Mouse (Mus musculus) bone marrow macrophage, adult 2 months (primary cell): ENCODE measurements around the gene Zbtb24. TPM values are rescaled to one million over a fixed set of nuclear protein-coding genes. Genes with fewer than 3 reads are reported as not detected.
"Not testable (repeated sequence)": the region's sequence is repeated elsewhere in the genome, so short reads cannot be mapped to it uniquely, and the experiment has no call there.

Experiments used
- H3K27ac ChIP-seq: 2 replicates; pipeline ENCODE4 v1.5.1; 2012; ENCODE audit warnings: low read depth, low read length; ENCODE audit not compliant: insufficient read depth
- H3K4me1 ChIP-seq: 2 replicates; pipeline ENCODE4 v1.6.1; 2012; ENCODE audit warnings: low read length; ENCODE audit not compliant: control insufficient read depth, insufficient read depth
- H3K4me3 ChIP-seq: 2 replicates; pipeline ENCODE4 v1.5.1; 2012; ENCODE audit warnings: mild to moderate bottlenecking, low read length, moderate library complexity; ENCODE audit not compliant: insufficient read depth
- CTCF ChIP-seq: IDR thresholded peaks from 2 replicates; pipeline ENCODE4 v1.5.1; 2012; ENCODE audit warnings: low read depth, mild to moderate bottlenecking, low read length, moderate library complexity
- POLR2A ChIP-seq: IDR thresholded peaks from 2 replicates; pipeline ENCODE4 v1.6.1; 2012; ENCODE audit warnings: mild to moderate bottlenecking, low read depth, low read length, borderline replicate concordance
- polyA plus RNA-seq: library from polyadenylated mRNA; stranded (reverse); fragments of >200 nt; gene quantifications from 2 replicates; pipeline ENCODE4 v1.2.4, GENCODE M21; 2012; ENCODE audit not compliant: missing spikeins, insufficient read depth, insufficient read length

The Zbtb24 gene
- polyA plus RNA-seq, result 11.8 and 13.4 TPM in 2 replicates

GRCm38 (mm10) chr10:41450137-41450670 is at the start of gene Zbtb24:
Gene Zbtb24 (plus strand): TSS chr10:41450383.
- TF ChIP-seq CTCF, result no peak
- TF ChIP-seq POLR2A, result peak; percentile 44; the same call in 1 of the 2 replicates
- peak within 1 kb of the TSS; percentile 17 for H3K27ac ChIP-seq
- H3K4me1 ChIP-seq, result peaks cover 11% of the 10 kb centered on the region
- H3K4me3 ChIP-seq, result peak within 1 kb of the TSS; percentile 72

- Histone ChIP-seq H3K4me1 (no peaks in the 10 kb centered on the region), H3K4me3 (no peak overlapping the region), H3K27ac (no peak overlapping the region)
- TF ChIP-seq POLR2A (no peak), CTCF (no peak)
Measured at GRCm38 (mm10) chr10:41401097-41401496, 49.1 kb upstream of the Zbtb24 start.

GRCm38 (mm10) chr10:41403364-41403763 is 46.8 kb upstream of the Zbtb24 start:
- Histone ChIP-seq H3K27ac (no peak overlapping the region), H3K4me3 (no peak overlapping the region), H3K4me1 (no peaks in the 10 kb centered on the region)
- TF ChIP-seq CTCF (no peak), POLR2A (no peak)

- no peak overlapping the region for H3K27ac ChIP-seq
- no peak overlapping the region for H3K4me3 ChIP-seq
- TF ChIP-seq POLR2A (no peak), CTCF (no peak)
- no peaks in the 10 kb centered on the region for H3K4me1 ChIP-seq
Measured at GRCm38 (mm10) chr10:41403893-41404612, 46.1 kb upstream of the Zbtb24 start.

- H3K27ac ChIP-seq, H3K4me1 ChIP-seq, H3K4me3 ChIP-seq: not testable (repeated sequence)
Measured at GRCm38 (mm10) chr10:41410176-41410575, 40.0 kb upstream of the Zbtb24 start.

GRCm38 (mm10) chr10:41410821-41411220 is 39.4 kb upstream of the Zbtb24 start:
- H3K27ac ChIP-seq, H3K4me3 ChIP-seq, H3K4me1 ChIP-seq: not testable (repeated sequence)

GRCm38 (mm10) chr10:41413471-41413870 is 36.7 kb upstream of the Zbtb24 start:
- not testable (repeated sequence) for H3K4me3 ChIP-seq, H3K4me1 ChIP-seq, H3K27ac ChIP-seq

- not testable (repeated sequence) for H3K27ac ChIP-seq, H3K4me1 ChIP-seq, H3K4me3 ChIP-seq
Measured at GRCm38 (mm10) chr10:41415368-41415767, 34.8 kb upstream of the Zbtb24 start.

- Histone ChIP-seq H3K4me3 (no peak overlapping the region), H3K27ac (no peak overlapping the region), H3K4me1 (no peaks in the 10 kb centered on the region)
- no peak for TF ChIP-seq CTCF
- no peak for TF ChIP-seq POLR2A
Measured at GRCm38 (mm10) chr10:41420496-41421200, 29.5 kb upstream of the Zbtb24 start.

- no peaks in the 10 kb centered on the region for H3K4me1 ChIP-seq
Measured at GRCm38 (mm10) chr10:41423681-41424080, 26.5 kb upstream of the Zbtb24 start.

GRCm38 (mm10) chr10:41426368-41426767 is 23.8 kb upstream of the Zbtb24 start:
- H3K4me3 ChIP-seq, result no peak overlapping the region
- TF ChIP-seq CTCF, result no peak
- TF ChIP-seq POLR2A, result no peak
- H3K4me1 ChIP-seq, result no peaks in the 10 kb centered on the region
- no peak overlapping the region for H3K27ac ChIP-seq

More at GRCm38 (mm10) chr10:41423681-41424080, 26.5 kb upstream of the Zbtb24 start:
- Histone ChIP-seq H3K27ac (no peak overlapping the region), H3K4me3 (no peak overlapping the region)
- TF ChIP-seq POLR2A (no peak), CTCF (no peak)
